Comparison of ENCODE assay signal across 10 mouse cellular contexts in genomic region chr11:120308441-120309320, GRCm38 (mm10). TPM values are rescaled to one million over a fixed set of nuclear protein-coding genes. Genes with fewer than 3 reads are reported as not detected.
DNase-seq lines count a peak whose midpoint lies in the region; ATAC-seq and TF ChIP-seq lines count a peak whose summit lies in the region.
"Had no signal": no experiment of that assay in that cellular context is flagged by ENCODE, and none has a peak within 500 bp of the region (broad histone marks: within the 10 kb centered on the region; RNA-seq: fewer than 3 reads in every experiment).

No protein-coding gene starts in this region.

- WGBS in lung, adult 2 months, result 43% methylated on average over 15 of the region's 15 CpGs
- 52% methylated on average over 15 of the region's 15 CpGs for WGBS in limb, embryonic 12.5 days
- WGBS in kidney, adult 2 months, result 49% methylated on average over 15 of the region's 15 CpGs

- H3K4me2 ChIP-seq in limb, embryonic 12.5 days, result peak overlapping the region; percentile 13; the same call in 1 of the 2 replicates
- H3K4me2 ChIP-seq: midbrain, embryonic 12.5 days had no signal

- no peaks in the 10 kb centered on the region for H3K27me3 ChIP-seq in limb, embryonic 12.5 days
- H3K27me3 ChIP-seq in kidney, adult 2 months (replicated peaks; ENCODE audit: control insufficient read depth, insufficient read depth, low read length), result no peaks in the 10 kb centered on the region

- no peaks in the 10 kb centered on the region for H3K9me3 ChIP-seq in limb, embryonic 12.5 days
- H3K9me3 ChIP-seq: midbrain, embryonic 12.5 days had no signal

- H3K9ac ChIP-seq in limb, embryonic 12.5 days (replicated peaks), result 0 out of 2 replicates have a peak overlapping the region, but pooled peaks have one; percentile 18
- H3K9ac ChIP-seq: midbrain, embryonic 12.5 days had no signal

- DNase-seq in heart, adult 11 months, result peak; percentile 90
- no peak for DNase-seq in heart, adult 18-20 months
- DNase-seq in lung, postnatal 10 days, result peak; percentile 8
- DNase-seq in lung, adult 2 months, result no peak
- DNase-seq in cerebellum, postnatal 25 days, result peak; percentile 2 to 10
- no peak for DNase-seq in B cell, adult 2 months
- DNase-seq in kidney, adult 2 months, result no peak

- no peak overlapping the region for H3K27ac ChIP-seq in limb, embryonic 12.5 days
- H3K27ac ChIP-seq in kidney, adult 2 months (ENCODE audit: insufficient read depth, low read depth, low read length), result no peak overlapping the region
- H3K27ac ChIP-seq: midbrain, embryonic 12.5 days had no signal

- ATAC-seq in limb, embryonic 12.5 days (ENCODE audit: insufficient number of reproducible peaks, insufficient read depth, low FRiP score, low TSS enrichment, low read depth), result no peak

- peaks cover 10% of the 10 kb centered on the region for H3K4me1 ChIP-seq in lung, adult 2 months (ENCODE audit: control insufficient read depth, insufficient read depth, low read length)
- peaks cover 66% of the 10 kb centered on the region for H3K4me1 ChIP-seq in limb, embryonic 12.5 days (replicated peaks)
- H3K4me1 ChIP-seq in kidney, adult 2 months (ENCODE audit: control insufficient read depth, insufficient read depth, low read length), result peaks cover 18% of the 10 kb centered on the region

- TF ChIP-seq POLR2A in lung, adult 2 months (IDR thresholded peaks at IDR 0.05; ENCODE audit: borderline replicate concordance, extremely low read depth, low read depth, low read length), result no peak
- no peak for TF ChIP-seq POLR2A in kidney, adult 2 months (IDR thresholded peaks at IDR 0.05; ENCODE audit: low read depth, low read length)

- no peaks in the 10 kb centered on the region for H3K36me3 ChIP-seq in limb, embryonic 12.5 days
- no peaks in the 10 kb centered on the region for H3K36me3 ChIP-seq in kidney, adult 2 months (ENCODE audit: control insufficient read depth, insufficient read depth, low read length)
- H3K36me3 ChIP-seq: midbrain, embryonic 12.5 days had no signal

- no peak for TF ChIP-seq CTCF in lung, adult 2 months (IDR thresholded peaks at IDR 0.05; ENCODE audit: insufficient read depth, low read length)
- no peak for TF ChIP-seq CTCF in kidney, adult 2 months (conservative IDR thresholded peaks at IDR 0.05; ENCODE audit: insufficient read depth, insufficient read length, low read depth, low read length)

- no peak overlapping the region for H3K4me3 ChIP-seq in lung, adult 2 months (replicated peaks; ENCODE audit: extremely low read depth, low read depth, low read length)
- no peak overlapping the region for H3K4me3 ChIP-seq in limb, embryonic 12.5 days (replicated peaks)
- H3K4me3 ChIP-seq in kidney, adult 2 months (ENCODE audit: insufficient read depth, low read depth, low read length), result no peak overlapping the region
- H3K4me3 ChIP-seq: midbrain, embryonic 12.5 days had no signal

RNA-seq across cellular contexts. Expression of gene Actg1, which starts 39.7 kb away (rescaled TPM):
- total RNA-seq in heart, adult 18-20 months (2021), result 100 to 1,000 TPM; 286 to 296 TPM
- polyA plus RNA-seq in lung, adult 2 months (2012; rRNA removed), result 941 and 1,175 TPM in 2 replicates
- 2,805 and 2,814 TPM in 2 replicates for polyA plus RNA-seq in limb, embryonic 12.5 days (2016; fragmentation: Nextera tagmentation; extraction: Ambion mirVana)
- 828 and 981 TPM in 2 replicates for polyA plus RNA-seq in kidney, adult 2 months (2012; rRNA removed)

RNA-seq across cellular contexts. Expression of gene Fscn2, which starts 52.7 kb away (rescaled TPM):
- not detected for total RNA-seq in heart, adult 18-20 months (2021)
- polyA plus RNA-seq in lung, adult 2 months (2012; rRNA removed), result 0.06 and 0.60 TPM in 2 replicates
- 0.64 TPM in 2 replicates for polyA plus RNA-seq in limb, embryonic 12.5 days (2016; fragmentation: Nextera tagmentation; extraction: Ambion mirVana)
- polyA plus RNA-seq in kidney, adult 2 months (2012; rRNA removed), result 0.16 and 0.19 TPM in 2 replicates
- total RNA-seq: layer of hippocampus, postnatal 10 days had no signal

Comparison
In these comparisons a context has a peak if more than half of its experiments do, and no peak if none do; other contexts are left out.
1. DNase-seq: peak in heart, adult 11 months (single experiment), lung, postnatal 10 days (single experiment) and cerebellum, postnatal 25 days (2 of 2); none in heart, adult 18-20 months (0 of 2), lung, adult 2 months (single experiment), B cell, adult 2 months (0 of 2) and kidney, adult 2 months (single experiment).